Mouse (Mus musculus): ENCODE measurements around the gene Dffb. TPM values are rescaled to one million over a fixed set of nuclear protein-coding genes. Genes with fewer than 3 reads are reported as not detected.
A peak's percentile ranks its signal among the peaks of the same experiment; 100 is the strongest.

The Dffb gene
- polyA plus RNA-seq (2011; ENCODE audit: insufficient read depth, insufficient read length, low replicate concordance, missing spikeins) = 5.7 and 15.7 TPM in 2 replicates

DNA sequence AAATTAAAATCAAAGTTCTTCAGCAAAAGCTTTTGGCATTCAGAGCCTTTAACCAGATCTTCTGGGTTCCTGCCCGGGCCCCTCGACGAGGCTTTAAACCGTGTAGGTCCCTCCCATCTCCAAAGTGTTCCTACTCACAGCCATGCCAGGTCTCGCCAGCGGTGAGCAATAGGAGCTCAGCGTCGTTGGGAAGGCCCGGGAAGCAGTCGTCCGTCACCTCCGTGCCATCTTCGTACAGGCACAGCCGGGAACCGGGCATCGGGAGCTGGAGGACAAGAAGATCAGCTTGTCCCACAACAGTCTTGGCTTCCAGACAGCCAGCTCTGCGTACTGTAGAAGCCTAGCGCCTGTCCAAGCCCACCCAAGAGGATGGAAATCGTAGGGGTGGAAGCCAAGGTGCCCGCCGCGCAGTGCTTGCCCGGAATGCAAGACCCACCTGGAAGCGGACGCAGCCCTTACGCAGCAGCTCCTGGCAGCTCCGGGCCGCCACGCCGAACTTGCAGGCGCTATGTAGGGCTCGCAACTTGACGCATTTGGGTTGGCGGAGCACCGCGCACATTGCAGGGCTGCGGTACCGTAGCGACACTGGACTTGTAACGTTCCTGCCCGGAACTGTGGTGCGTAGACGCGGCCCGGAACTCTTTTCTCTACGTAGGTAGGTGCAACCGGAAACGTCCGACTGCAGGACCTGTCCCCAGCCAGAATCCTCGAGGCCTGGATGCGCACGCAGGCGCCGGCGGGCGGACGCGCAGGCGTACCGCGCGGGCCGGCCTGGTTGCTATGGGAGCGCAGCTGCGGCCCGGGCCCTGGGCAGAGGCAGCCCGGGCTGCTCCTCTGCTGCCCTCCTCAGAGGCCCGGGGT lies at the start of gene Dffb, which contains the start of gene Cep104:
Gene Dffb, minus strand, starts transcription at position 696 of the 861 bp plus-strand sequence.
Gene Cep104, plus strand, starts transcription at position 764 of the 861 bp plus-strand sequence.
- peak within 1 kb of the TSS; percentile 83 for H3K4me3 ChIP-seq (replicated peaks; ENCODE audit: control insufficient read depth, low read depth, low read length)
- H3K4me1 ChIP-seq (ENCODE audit: control insufficient read depth, insufficient read depth, low read length) = peaks cover 1% of the 10 kb centered on the region; the same call in 1 of the 2 replicates
- WGBS = under 1% methylated on average over 68 of the region's 68 CpGs
- H3K27ac ChIP-seq (ENCODE audit: control insufficient read depth, insufficient read depth, low read depth, low read length, poor library complexity) = peak within 1 kb of the TSS; percentile 5; the same call in 1 of the 2 replicates
- TF ChIP-seq POLR2A (IDR thresholded peaks at IDR 0.05; ENCODE audit: borderline replicate concordance, control insufficient read depth, low read depth, low read length) (no peak; the same call in 1 of the 2 replicates), CTCF (IDR thresholded peaks at IDR 0.05; ENCODE audit: control insufficient read depth, insufficient read depth, low read length) (no peak)

DNA sequence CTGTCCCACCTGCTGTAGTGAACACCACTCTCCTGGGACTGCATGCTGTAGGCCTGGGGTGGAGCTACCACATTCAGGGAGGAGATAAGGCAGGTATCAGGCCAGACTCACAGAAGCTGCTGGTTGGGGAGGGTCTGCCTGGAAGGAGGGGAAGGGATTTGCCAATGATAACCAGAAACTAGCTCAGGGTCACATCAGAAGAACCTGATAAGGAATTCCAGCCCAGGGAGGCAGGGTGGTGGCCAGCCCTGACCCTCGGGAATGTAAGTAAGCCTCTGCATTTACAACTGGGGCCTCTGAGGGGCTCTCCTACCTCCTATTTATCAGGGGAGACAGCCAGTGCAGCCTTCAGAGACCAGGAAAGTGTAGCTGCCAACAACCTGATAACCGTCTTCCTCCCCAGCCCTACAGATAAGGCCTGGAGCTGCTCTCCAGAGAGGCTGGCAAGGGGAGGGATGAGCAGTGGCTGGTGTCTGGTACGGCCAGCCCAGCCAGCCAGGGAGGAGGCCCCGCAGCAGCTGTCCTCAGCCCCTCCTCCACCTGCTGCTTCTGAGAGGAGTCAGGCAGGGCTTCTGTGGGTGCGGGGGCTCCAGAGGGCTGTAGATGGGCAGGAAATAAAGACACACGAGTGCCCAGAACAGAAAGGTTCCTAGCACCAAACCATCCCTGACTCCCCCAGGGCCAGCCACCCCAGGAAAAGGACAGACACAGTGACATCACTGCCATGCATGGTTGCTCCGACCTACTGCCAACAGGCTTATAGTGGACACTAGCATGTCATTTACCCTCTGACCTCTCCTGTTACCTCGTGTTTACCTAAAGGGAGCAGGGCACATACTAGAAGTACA lies 49.1 kb upstream of the Dffb start:
- Histone ChIP-seq H3K4me3 (replicated peaks; ENCODE audit: control insufficient read depth, low read depth, low read length) (peak overlapping the region; percentile 70), H3K4me1 (ENCODE audit: control insufficient read depth, insufficient read depth, low read length) (0 out of 2 replicates have a peak, but pooled peaks cover 2% of the 10 kb centered on the region)
- 37% methylated on average over 8 of the region's 8 CpGs for WGBS

DNA sequence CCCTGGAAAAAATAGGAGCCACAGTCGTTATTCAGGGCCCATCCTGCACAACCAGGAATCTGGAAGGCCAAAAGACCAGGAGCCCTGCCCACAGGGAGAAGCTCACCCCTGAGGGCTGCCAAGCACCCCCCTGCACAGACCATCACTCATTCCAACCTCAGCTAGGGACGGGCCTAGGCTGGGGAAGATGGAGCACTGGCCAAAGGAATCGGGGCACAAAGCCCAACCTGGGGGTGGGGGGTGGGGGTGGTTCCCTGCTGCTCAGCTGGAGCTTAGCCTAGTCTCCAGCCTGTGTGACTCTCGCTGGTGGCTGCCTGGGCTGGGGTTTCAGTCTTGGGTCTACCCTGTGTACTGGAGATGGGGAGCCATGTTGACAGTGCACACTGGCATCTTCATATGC lies 47.9 kb upstream of the Dffb start:
- 61% methylated on average over 4 of the region's 4 CpGs for WGBS
- TF ChIP-seq CTCF (IDR thresholded peaks at IDR 0.05; ENCODE audit: control insufficient read depth, insufficient read depth, low read length) (no peak), POLR2A (IDR thresholded peaks at IDR 0.05; ENCODE audit: borderline replicate concordance, control insufficient read depth, low read depth, low read length) (no peak)
- Histone ChIP-seq H3K4me1 (ENCODE audit: control insufficient read depth, insufficient read depth, low read length) (0 out of 2 replicates have a peak, but pooled peaks cover 2% of the 10 kb centered on the region), H3K4me3 (replicated peaks; ENCODE audit: control insufficient read depth, low read depth, low read length) (no peak overlapping the region), H3K27ac (ENCODE audit: control insufficient read depth, insufficient read depth, low read depth, low read length, poor library complexity) (peak overlapping the region; percentile 88)

More for the DNA sequence above, 49.1 kb upstream of the Dffb start:
- TF ChIP-seq POLR2A (IDR thresholded peaks at IDR 0.05; ENCODE audit: borderline replicate concordance, control insufficient read depth, low read depth, low read length) = peak; percentile 58; the same call in 1 of the 2 replicates
- no peak for TF ChIP-seq CTCF (IDR thresholded peaks at IDR 0.05; ENCODE audit: control insufficient read depth, insufficient read depth, low read length)
- H3K27ac ChIP-seq (ENCODE audit: control insufficient read depth, insufficient read depth, low read depth, low read length, poor library complexity) = peak overlapping the region; percentile 88

DNA sequence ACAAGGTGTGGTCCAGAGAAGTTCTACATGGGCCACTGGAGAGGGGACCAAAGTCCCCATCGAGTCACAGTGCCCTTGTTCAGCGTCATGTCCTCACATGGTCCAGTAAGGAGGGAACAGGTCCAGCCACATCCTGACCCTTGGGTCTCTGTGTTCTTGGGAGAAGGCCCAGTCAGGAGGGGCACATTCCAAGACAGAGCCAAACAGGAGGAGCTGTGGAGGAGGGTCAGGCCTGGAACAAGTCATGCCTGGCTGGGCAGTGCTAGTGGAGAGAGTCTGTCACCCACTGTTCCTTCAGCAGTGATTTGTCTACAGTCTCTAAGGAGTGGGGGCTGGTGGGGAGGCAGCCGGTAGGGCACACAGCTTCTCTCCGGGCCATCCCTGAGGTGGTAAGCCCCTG lies 47.5 kb upstream of the Dffb start:
- Histone ChIP-seq H3K27ac (ENCODE audit: control insufficient read depth, insufficient read depth, low read depth, low read length, poor library complexity) (no peak overlapping the region), H3K4me3 (replicated peaks; ENCODE audit: control insufficient read depth, low read depth, low read length) (no peak overlapping the region), H3K4me1 (ENCODE audit: control insufficient read depth, insufficient read depth, low read length) (0 out of 2 replicates have a peak, but pooled peaks cover 2% of the 10 kb centered on the region)
- TF ChIP-seq CTCF (IDR thresholded peaks at IDR 0.05; ENCODE audit: control insufficient read depth, insufficient read depth, low read length) (no peak), POLR2A (IDR thresholded peaks at IDR 0.05; ENCODE audit: borderline replicate concordance, control insufficient read depth, low read depth, low read length) (no peak)
- whole genome bisulfite sequencing = 79% methylated on average over 4 of the region's 4 CpGs

DNA sequence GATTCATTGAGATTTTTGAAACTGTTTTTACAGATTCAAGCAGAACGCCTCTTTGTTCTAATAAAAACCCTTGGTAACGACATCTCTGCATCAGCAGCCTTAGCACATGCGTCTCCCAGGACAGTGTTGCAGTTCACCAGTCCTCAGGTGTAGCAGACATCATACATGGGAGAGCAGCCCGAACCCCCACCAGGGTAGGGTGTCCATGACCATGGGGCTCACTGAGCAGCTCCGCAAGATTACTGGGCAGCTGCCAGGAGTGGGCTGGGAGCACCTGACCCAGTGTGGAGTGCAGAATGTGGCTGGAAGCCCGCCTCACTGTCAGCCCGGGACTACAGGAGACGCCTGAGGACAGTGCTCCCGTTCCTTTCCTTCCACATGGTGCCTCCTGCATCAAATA lies 46.5 kb upstream of the Dffb start:
- TF ChIP-seq CTCF (IDR thresholded peaks at IDR 0.05; ENCODE audit: control insufficient read depth, insufficient read depth, low read length) = no peak
- TF ChIP-seq POLR2A (IDR thresholded peaks at IDR 0.05; ENCODE audit: borderline replicate concordance, control insufficient read depth, low read depth, low read length) = no peak
- 0 out of 2 replicates have a peak, but pooled peaks cover 2% of the 10 kb centered on the region for H3K4me1 ChIP-seq (ENCODE audit: control insufficient read depth, insufficient read depth, low read length)
- H3K27ac ChIP-seq (ENCODE audit: control insufficient read depth, insufficient read depth, low read depth, low read length, poor library complexity) = no peak overlapping the region
- no peak overlapping the region for H3K4me3 ChIP-seq (replicated peaks; ENCODE audit: control insufficient read depth, low read depth, low read length)
- 88% methylated on average over 9 of the region's 9 CpGs for WGBS

DNA sequence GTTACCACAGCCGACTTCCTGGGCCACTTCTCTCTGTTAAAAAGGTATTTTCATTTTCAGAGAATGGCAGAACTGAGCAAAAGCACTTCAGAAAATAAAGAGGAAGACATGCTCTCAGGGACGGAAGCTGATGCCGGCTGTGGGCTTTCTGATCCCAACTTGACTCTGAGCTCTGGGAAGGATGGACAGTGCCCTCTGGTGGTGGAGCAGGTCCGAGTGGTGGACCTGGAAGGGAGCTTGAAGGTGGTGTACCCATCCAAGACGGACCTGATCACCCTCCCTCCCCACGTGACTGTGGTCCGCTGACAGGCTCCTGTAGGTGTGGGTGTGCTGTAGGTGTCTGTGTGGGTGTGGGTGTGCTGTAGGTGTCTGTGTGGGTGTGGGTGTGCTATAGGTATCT lies 44.6 kb upstream of the Dffb start:
- 49% methylated on average over 7 of the region's 7 CpGs for WGBS
- TF ChIP-seq CTCF (IDR thresholded peaks at IDR 0.05; ENCODE audit: control insufficient read depth, insufficient read depth, low read length) (peak; percentile 79), POLR2A (IDR thresholded peaks at IDR 0.05; ENCODE audit: borderline replicate concordance, control insufficient read depth, low read depth, low read length) (no peak)
- no peak overlapping the region for H3K4me3 ChIP-seq (replicated peaks; ENCODE audit: control insufficient read depth, low read depth, low read length)
- H3K27ac ChIP-seq (ENCODE audit: control insufficient read depth, insufficient read depth, low read depth, low read length, poor library complexity) = no peak overlapping the region
- 0 out of 2 replicates have a peak, but pooled peaks cover 2% of the 10 kb centered on the region for H3K4me1 ChIP-seq (ENCODE audit: control insufficient read depth, insufficient read depth, low read length)

DNA sequence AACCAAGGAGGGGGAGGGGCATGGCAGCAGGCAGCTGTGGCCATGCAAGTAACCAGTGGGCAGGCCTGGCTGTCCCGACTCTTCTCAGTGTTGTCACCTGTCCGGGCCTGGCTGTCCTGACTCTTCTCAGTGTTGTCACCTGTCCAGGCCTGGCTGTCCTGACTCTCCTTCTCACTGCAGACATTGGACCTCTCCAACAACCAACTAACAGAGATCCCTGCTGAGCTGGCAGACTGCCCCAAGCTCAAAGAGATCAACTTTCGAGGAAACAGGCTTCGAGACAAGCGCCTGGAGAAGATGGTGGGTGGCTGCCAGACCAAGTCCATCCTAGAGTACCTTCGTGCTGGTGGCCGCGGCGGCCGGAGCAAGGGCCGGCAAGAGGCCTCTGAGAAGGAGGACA lies 40.5 kb upstream of the Dffb start:
- no peak overlapping the region for H3K4me3 ChIP-seq (replicated peaks; ENCODE audit: control insufficient read depth, low read depth, low read length)
- TF ChIP-seq POLR2A (IDR thresholded peaks at IDR 0.05; ENCODE audit: borderline replicate concordance, control insufficient read depth, low read depth, low read length) = no peak
- TF ChIP-seq CTCF (IDR thresholded peaks at IDR 0.05; ENCODE audit: control insufficient read depth, insufficient read depth, low read length) = no peak
- peaks cover 7% of the 10 kb centered on the region for H3K4me1 ChIP-seq (ENCODE audit: control insufficient read depth, insufficient read depth, low read length)
- no peak overlapping the region for H3K27ac ChIP-seq (ENCODE audit: control insufficient read depth, insufficient read depth, low read depth, low read length, poor library complexity)
- 87% methylated on average over 11 of the region's 11 CpGs for WGBS

All from bone marrow, adult 2 months (tissue).